Mouse (Mus musculus) kidney, embryonic 16.5 days (tissue): Measurements from ENCODE around the gene Sptssb. TPM values are rescaled to one million over a fixed set of nuclear protein-coding genes. Genes with fewer than 3 reads are reported as not detected.

Source experiments
- ATAC-seq: fragments of 200-750 bp; cut with Nextera tagmentation; 2 replicates; pipeline ENCODE4 v1.8.0; 2017; ENCODE audit warnings: moderate TSS enrichment; ENCODE audit not compliant: low FRiP score, low TSS enrichment
- H3K27ac ChIP-seq: fragments of 300-500 bp; sonication (generic); 2 replicates; pipeline ENCODE4 v1.5.1; 2014; ENCODE audit warnings: low read length
- H3K27me3 ChIP-seq: fragments of 300-500 bp; sonication (generic); 2 replicates; pipeline ENCODE4 v1.6.1; 2014; ENCODE audit warnings: low read length, control low read depth, mixed read lengths; ENCODE audit not compliant: insufficient read depth
- H3K36me3 ChIP-seq: fragments of 300-500 bp; sonication (generic); 2 replicates; pipeline ENCODE4 v1.6.1; 2014; ENCODE audit warnings: low read length, control low read depth, mixed read lengths; ENCODE audit not compliant: insufficient read depth
- H3K4me1 ChIP-seq: fragments of 300-500 bp; sonication (generic); 2 replicates; pipeline ENCODE4 v1.6.1; 2014; ENCODE audit warnings: low read length, control low read depth, mixed read lengths; ENCODE audit not compliant: insufficient read depth
- H3K4me2 ChIP-seq: fragments of 300-500 bp; sonication (generic); replicated peaks from 2 replicates; pipeline ENCODE4 v1.6.1; 2014; ENCODE audit warnings: low read depth, low read length
- H3K4me3 ChIP-seq: fragments of 300-500 bp; sonication (generic); 2 replicates; pipeline ENCODE4 v1.5.1; 2014; ENCODE audit warnings: mild to moderate bottlenecking, low read length
- H3K9ac ChIP-seq: fragments of 300-500 bp; sonication (generic); replicated peaks from 2 replicates; pipeline ENCODE4 v1.6.1; 2014; ENCODE audit warnings: low read length
- H3K9me3 ChIP-seq: fragments of 300-500 bp; sonication (generic); 2 replicates; pipeline ENCODE4 v1.6.1; 2016; ENCODE audit warnings: low read length, control low read depth
- WGBS: fragments of 180-500 bp; shearing (Covaris S2); extraction: QIAGEN DNeasy Blood & Tissue Kit; methylation state at CpG from one replicate; pipeline ENCODE4 v1.1.7; 2014; 5-methylcytosine and 5-hydroxymethylcytosine counted together
- polyA plus RNA-seq: library from polyadenylated mRNA; unstranded; fragments of >200 nt; fragmentation: Nextera tagmentation; extraction: Ambion mirVana; gene quantifications from 2 replicates; pipeline ENCODE4 v1.2.1, GENCODE M21; 2015

Gene Sptssb
- polyA plus RNA-seq, 1 experiment from 2014 or later: 8.9 TPM

DNA sequence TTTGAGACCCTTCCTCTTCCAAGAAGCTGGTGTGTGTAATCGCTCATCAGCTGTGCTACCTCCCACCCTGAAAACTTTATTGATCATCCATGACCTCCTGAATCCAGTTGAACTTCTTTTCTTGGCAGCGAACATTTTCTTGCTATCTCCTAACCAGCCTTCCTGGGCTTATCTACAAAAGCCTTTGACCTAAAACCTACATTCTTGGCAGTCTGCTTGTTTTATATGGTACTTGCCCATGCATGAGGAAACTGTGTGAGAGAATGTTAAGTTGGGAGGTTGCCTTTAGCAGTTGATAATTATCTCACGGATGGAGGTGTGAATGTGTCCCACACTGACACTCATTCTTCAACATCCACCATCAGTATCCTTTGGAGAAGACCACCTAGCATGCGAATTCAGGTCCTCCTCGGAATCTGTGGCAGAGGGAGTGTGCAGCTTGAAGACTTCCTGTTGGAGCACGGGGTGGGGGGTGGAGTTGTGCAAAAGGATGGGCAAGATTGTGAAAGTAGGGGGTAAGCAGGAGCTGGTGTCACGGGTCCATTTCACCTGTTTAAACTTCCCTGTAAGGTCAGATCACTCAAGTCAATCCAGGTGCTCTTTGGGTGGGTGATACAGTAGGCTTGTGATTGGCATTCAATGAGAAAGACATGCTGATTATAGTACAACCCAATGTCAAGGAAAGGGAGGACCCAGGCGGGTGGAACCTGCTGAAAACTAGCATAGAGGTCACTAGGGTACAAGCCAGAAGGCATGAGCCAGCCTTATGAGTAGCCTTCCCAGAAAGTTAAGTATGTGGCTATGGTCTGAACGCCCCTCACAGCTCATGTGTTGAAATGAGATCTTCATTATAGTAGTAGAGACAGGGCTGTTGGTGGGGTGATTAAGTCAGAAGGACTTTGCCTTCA is 32.7 kb upstream of the Sptssb start:
- Histone ChIP-seq H3K4me3 (no peak overlapping the region), H3K36me3 (no peaks in the 10 kb centered on the region), H3K27ac (no peak overlapping the region), H3K4me1 (no peaks in the 10 kb centered on the region), H3K27me3 (no peaks in the 10 kb centered on the region), H3K4me2 (no peak overlapping the region), H3K9me3 (no peaks in the 10 kb centered on the region), H3K9ac (no peak overlapping the region)
- 80% methylated on average over 9 of the region's 9 CpGs for WGBS
- ATAC-seq: no peak

DNA sequence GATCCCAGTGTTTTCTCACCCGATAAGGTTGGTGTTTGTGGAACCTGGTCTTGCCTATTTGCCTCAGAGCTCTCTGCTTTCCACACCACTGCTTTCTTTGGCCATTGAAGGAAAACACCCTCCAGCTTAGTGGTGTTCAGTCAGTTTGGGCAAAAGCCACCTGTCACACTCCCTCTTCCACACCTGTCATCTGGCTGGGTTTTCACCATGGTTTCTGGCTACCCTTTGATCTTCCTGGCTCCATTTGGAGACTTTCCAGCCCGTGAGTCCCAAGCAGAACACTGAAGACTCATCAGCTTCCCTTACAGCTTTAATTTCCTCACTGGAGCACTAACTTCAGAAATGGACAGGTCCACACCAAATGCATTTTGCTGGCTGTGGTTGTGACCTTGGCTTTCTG is 26.1 kb upstream of the Sptssb start:
- 37% methylated on average over 2 of the region's 2 CpGs for WGBS
- Histone ChIP-seq H3K4me1 (peaks cover 5% of the 10 kb centered on the region; the same call in 1 of the 2 replicates), H3K27me3 (no peaks in the 10 kb centered on the region), H3K4me2 (no peak overlapping the region), H3K27ac (no peak overlapping the region), H3K9me3 (no peaks in the 10 kb centered on the region), H3K9ac (no peak overlapping the region), H3K36me3 (no peaks in the 10 kb centered on the region), H3K4me3 (no peak overlapping the region)
- ATAC-seq: no peak

DNA sequence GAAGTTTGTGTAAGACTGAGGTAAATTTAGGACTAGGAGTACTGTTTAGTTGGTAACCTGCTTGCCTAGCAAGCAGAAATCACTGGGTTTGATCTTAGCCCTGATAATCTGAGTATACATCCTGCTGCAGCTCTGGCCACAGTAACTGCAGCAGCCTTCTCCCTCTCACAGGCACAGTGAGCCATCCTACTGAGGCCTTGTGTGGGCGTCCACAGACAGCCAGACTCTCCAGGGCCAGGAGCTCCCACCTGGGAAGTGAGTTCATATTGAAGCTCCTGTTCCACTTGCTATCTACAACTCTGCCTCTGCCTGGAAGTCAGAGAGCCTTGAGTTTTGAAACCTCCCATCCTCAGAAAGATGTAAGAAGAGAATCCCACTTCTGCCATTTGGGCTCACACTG is 24.0 kb upstream of the Sptssb start:
- no peak overlapping the region for H3K27ac ChIP-seq
- H3K9me3 ChIP-seq: no peaks in the 10 kb centered on the region
- WGBS: 75% methylated on average over 1 of the region's 1 CpGs
- no peaks in the 10 kb centered on the region for H3K36me3 ChIP-seq
- H3K4me1 ChIP-seq: peaks cover 5% of the 10 kb centered on the region; the same call in 1 of the 2 replicates
- H3K27me3 ChIP-seq: no peaks in the 10 kb centered on the region
- ATAC-seq: no peak
- H3K4me3 ChIP-seq: no peak overlapping the region
- H3K4me2 ChIP-seq: no peak overlapping the region
- no peak overlapping the region for H3K9ac ChIP-seq

DNA sequence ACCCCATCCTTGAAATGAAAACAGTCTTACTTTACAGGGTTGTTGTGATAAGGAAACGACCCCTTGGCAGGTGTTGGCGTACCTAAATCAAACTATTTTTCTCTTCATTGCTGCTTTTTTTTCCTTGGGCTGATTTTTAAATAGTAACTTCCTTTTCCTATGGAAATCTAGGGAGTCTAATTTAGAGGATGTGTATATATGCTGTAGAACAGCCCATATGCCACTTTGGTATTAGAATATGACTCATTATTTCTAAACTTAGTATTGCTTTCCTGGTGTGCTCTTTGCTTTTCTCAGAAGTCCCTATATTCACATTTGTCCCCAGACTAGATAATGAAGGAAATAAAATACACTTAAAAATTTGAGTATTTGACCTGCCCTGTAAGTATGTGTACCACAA is 17.8 kb upstream of the Sptssb start:
- Histone ChIP-seq H3K27ac (no peak overlapping the region), H3K4me3 (no peak overlapping the region), H3K4me2 (no peak overlapping the region), H3K9me3 (no peaks in the 10 kb centered on the region), H3K4me1 (no peaks in the 10 kb centered on the region), H3K9ac (no peak overlapping the region), H3K27me3 (no peaks in the 10 kb centered on the region), H3K36me3 (no peaks in the 10 kb centered on the region)
- 50% methylated on average over 2 of the region's 2 CpGs for WGBS
- no peak for ATAC-seq

DNA sequence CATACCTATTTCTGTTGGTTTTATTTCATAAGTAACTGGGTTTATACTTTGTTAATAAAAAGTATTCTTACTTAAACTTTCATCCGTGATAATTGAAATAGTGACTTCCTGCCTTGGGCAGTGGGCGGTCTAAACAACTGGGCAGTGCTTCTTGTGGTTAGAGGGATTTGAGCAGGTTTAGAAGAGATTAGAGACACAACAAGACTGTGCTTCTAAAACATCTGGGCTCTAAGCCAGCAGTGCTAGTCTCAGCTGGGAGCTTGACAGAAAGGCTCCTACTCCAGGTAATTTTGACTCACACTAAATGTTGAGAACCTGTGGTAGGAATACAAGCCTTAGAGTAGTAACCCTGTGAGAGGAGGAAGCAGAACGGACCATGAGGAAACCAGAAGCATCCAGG is 15.0 kb upstream of the Sptssb start:
- no peak overlapping the region for H3K4me2 ChIP-seq
- no peak overlapping the region for H3K9ac ChIP-seq
- no peaks in the 10 kb centered on the region for H3K9me3 ChIP-seq
- 88% methylated on average over 3 of the region's 3 CpGs for WGBS
- H3K27me3 ChIP-seq: no peaks in the 10 kb centered on the region
- no peak overlapping the region for H3K4me3 ChIP-seq
- H3K27ac ChIP-seq: no peak overlapping the region
- ATAC-seq: no peak
- no peaks in the 10 kb centered on the region for H3K36me3 ChIP-seq
- H3K4me1 ChIP-seq: no peaks in the 10 kb centered on the region

DNA sequence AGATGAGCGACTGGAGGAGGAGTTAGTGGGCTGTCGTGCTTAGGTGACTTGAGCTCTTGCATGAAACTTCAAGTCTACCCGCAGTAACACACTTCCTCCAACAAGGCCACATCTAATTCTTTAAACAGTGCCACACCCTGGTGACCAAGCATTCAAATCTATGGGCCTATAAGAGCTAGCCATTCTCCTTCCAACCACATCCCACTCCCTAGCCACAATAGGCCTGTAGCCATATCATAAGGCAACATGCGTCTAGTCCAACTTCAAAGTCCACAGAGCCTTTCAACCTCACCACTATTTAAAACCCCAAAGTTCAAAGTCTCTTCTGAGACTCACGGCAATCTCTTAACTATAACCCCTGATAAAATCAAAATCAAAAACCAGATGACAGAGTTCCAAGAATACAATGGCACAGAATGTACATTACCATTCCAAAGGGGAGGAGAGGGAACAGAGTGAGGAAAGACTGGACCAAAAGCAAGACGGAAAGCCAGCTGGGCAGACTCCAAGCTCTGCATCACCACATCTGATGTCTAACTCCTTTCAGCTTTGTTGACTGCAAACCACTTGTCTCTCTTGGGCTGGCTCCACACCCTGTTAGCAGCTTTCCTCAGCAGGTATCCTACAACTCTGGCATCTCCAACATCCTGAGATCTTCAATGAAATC is 13.1 kb upstream of the Sptssb start:
- H3K27me3 ChIP-seq: no peaks in the 10 kb centered on the region
- H3K4me2 ChIP-seq: no peak overlapping the region
- ATAC-seq: no peak
- no peaks in the 10 kb centered on the region for H3K9me3 ChIP-seq
- WGBS: 68% methylated on average over 6 of the region's 6 CpGs
- no peak overlapping the region for H3K27ac ChIP-seq
- H3K9ac ChIP-seq: no peak overlapping the region
- no peaks in the 10 kb centered on the region for H3K36me3 ChIP-seq
- no peak overlapping the region for H3K4me3 ChIP-seq
- no peaks in the 10 kb centered on the region for H3K4me1 ChIP-seq

DNA sequence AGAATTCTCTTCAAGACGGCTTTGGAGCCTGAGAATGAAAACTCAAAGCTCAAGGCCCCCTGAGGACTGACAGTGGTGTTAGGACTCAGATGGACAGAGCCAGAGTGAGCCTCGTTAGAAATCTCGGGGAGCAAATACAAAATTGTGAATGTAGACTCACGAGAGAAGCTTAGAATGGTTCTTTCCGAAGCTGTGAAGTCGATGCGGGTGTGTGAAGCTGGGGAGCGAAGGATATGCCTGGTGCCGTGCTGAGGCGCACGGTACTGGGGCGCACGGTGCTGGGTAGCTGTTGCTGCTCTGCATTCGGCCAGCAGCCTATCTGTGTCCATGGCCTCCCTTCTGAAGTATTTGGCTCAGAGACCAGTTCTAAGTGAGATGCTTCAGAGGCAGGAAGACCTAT is 11.4 kb upstream of the Sptssb start:
- Histone ChIP-seq H3K36me3 (no peaks in the 10 kb centered on the region), H3K9me3 (no peaks in the 10 kb centered on the region), H3K27me3 (no peaks in the 10 kb centered on the region), H3K4me1 (no peaks in the 10 kb centered on the region), H3K4me3 (no peak overlapping the region), H3K4me2 (no peak overlapping the region), H3K27ac (no peak overlapping the region), H3K9ac (no peak overlapping the region)
- ATAC-seq: no peak
- 88% methylated on average over 14 of the region's 14 CpGs for WGBS

DNA sequence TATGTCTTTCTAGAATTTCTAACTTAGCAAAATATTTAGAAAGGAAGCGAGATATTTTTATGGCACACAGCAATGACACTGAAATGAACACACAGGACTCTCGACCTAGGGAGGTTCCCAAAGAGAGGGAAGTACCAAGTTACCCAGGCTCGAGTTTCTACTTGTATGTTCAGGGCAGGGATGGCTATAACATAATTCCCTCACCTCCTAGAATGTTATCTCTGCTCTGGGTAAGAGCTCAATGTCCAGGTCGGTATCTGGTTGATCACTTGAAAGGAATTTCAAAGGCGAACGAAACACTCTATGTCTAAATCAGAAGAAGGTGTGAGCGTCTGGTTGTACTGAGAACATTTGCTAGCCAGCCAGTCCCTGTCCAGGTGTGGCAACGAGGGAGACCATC is 10.0 kb upstream of the Sptssb start:
- H3K9me3 ChIP-seq: no peaks in the 10 kb centered on the region
- 59% methylated on average over 8 of the region's 8 CpGs for WGBS
- no peak for ATAC-seq

DNA sequence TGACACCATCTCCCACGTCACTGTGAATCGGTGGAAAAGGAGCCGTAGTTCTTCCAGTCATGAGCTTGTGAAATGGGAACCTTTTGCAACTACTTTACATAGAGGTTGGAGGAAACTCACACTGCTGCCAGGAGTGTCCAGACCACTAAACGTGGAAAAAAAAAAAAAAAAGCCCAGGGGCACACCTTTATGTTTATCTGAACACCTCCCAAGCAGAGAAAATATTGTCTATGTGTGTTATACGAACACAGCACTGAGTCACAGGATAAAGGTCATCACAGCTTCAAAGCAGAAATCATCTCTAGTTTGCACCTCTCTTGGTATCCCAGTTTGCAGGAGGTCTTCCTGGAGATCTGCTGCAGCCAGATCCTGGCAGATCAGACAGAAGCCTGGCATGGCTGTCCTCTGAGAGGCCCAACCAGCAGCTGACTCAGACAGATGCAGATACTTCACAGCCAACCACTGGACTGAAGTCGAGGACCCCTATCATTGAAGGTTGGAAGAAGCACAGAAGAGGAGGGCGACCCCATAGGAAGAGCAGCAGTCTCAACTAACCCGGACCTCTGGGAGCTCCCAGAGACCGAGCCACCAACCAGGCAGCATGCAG is 2.2 kb upstream of the Sptssb start:
- H3K36me3 ChIP-seq: no peaks in the 10 kb centered on the region
- WGBS: 52% methylated on average over 9 of the region's 9 CpGs
- H3K9ac ChIP-seq: peak overlapping the region; percentile 52; the same call in 1 of the 2 replicates
- H3K27me3 ChIP-seq: peaks cover 9% of the 10 kb centered on the region
- H3K9me3 ChIP-seq: no peaks in the 10 kb centered on the region
- no peak overlapping the region for H3K27ac ChIP-seq
- H3K4me1 ChIP-seq: peaks cover 12% of the 10 kb centered on the region
- no peak for ATAC-seq
- peak overlapping the region; percentile 50 for H3K4me3 ChIP-seq
- H3K4me2 ChIP-seq: peak overlapping the region; percentile 83

More for the DNA sequence above, 10.0 kb upstream of the Sptssb start:
- H3K27me3 ChIP-seq: no peaks in the 10 kb centered on the region
- no peaks in the 10 kb centered on the region for H3K36me3 ChIP-seq
- H3K4me1 ChIP-seq: no peaks in the 10 kb centered on the region
- H3K4me3 ChIP-seq: no peak overlapping the region
- H3K9ac ChIP-seq: no peak overlapping the region
- H3K4me2 ChIP-seq: no peak overlapping the region
- H3K27ac ChIP-seq: no peak overlapping the region
